8 mouse cellular contexts compared by ENCODE assay signal in genomic region chr4:134946024-134946744, GRCm38 (mm10). TPM values are rescaled to one million over a fixed set of nuclear protein-coding genes. Genes with fewer than 3 reads are reported as not detected.
DNase-seq lines count a peak whose midpoint lies in the region; ATAC-seq and TF ChIP-seq lines count a peak whose summit lies in the region.

No protein-coding gene starts in this region.

- no peak overlapping the region for H3K27ac ChIP-seq in bone marrow, adult 2 months (ENCODE audit: control insufficient read depth, insufficient read depth, low read depth, low read length, poor library complexity)
- no peak overlapping the region for H3K27ac ChIP-seq in embryonic fibroblast, embryonic 13.5 days (ENCODE audit: insufficient read depth, low read length)
- 0 out of 2 replicates have a peak overlapping the region, but pooled peaks have one; percentile 6 for H3K27ac ChIP-seq in heart, embryonic 11.5 days (ENCODE audit: low read depth, low read length)
- H3K27ac ChIP-seq in kidney, embryonic 14.5 days (ENCODE audit: low read depth, low read length), result no peak overlapping the region
- no peak overlapping the region for H3K27ac ChIP-seq in liver, embryonic 11.5 days (ENCODE audit: low read depth, low read length)

- no peak for TF ChIP-seq POLR2A in bone marrow, adult 2 months (IDR thresholded peaks at IDR 0.05; ENCODE audit: borderline replicate concordance, control insufficient read depth, low read depth, low read length)
- TF ChIP-seq POLR2A in embryonic fibroblast, embryonic 13.5 days (IDR thresholded peaks at IDR 0.05; ENCODE audit: low read depth, low read length), result no peak
- no peak for TF ChIP-seq POLR2A in myocyte (IDR thresholded peaks at IDR 0.05; ENCODE audit: insufficient read length, low read depth)

- peak overlapping the region; percentile 58 for H3K4me2 ChIP-seq in heart, embryonic 11.5 days
- H3K4me2 ChIP-seq in kidney, embryonic 14.5 days (replicated peaks; ENCODE audit: low read depth, low read length), result peak overlapping the region; percentile 37
- peak overlapping the region; percentile 58 for H3K4me2 ChIP-seq in liver, embryonic 11.5 days
- H3K4me2 ChIP-seq in myocyte (ENCODE audit: low read depth), result peak overlapping the region; percentile 80

- no peaks in the 10 kb centered on the region for H3K79me2 ChIP-seq in myocyte (ENCODE audit: control insufficient read depth, insufficient read depth)

- peak; percentile 81 for DNase-seq in A20 (ENCODE audit: low read depth, low spot score)
- peak; percentile 64 for DNase-seq in liver, embryonic 11.5 days (ENCODE audit: low spot score)
- DNase-seq in spleen, postnatal 4 days (ENCODE audit: low spot score in 2 of 2), result peak; percentile 68 to 85

- H3ac ChIP-seq in myocyte (ENCODE audit: control insufficient read depth, insufficient read length), result no peak overlapping the region

- peak overlapping the region; percentile 27 for H3K4me3 ChIP-seq in bone marrow, adult 2 months (replicated peaks; ENCODE audit: control insufficient read depth, low read depth, low read length)
- no peak overlapping the region for H3K4me3 ChIP-seq in embryonic fibroblast, embryonic 13.5 days (ENCODE audit: insufficient read depth, low read length)
- 0 out of 2 replicates have a peak overlapping the region, but pooled peaks have one; percentile 19 for H3K4me3 ChIP-seq in heart, embryonic 11.5 days (ENCODE audit: low read depth, low read length)
- H3K4me3 ChIP-seq in kidney, embryonic 14.5 days (ENCODE audit: low read length), result no peak overlapping the region
- H3K4me3 ChIP-seq in liver, embryonic 11.5 days (ENCODE audit: low read depth, low read length), result peak overlapping the region; percentile 25; the same call in 1 of the 2 replicates
- no peak overlapping the region for H3K4me3 ChIP-seq in myocyte

- H3K27me3 ChIP-seq in heart, embryonic 11.5 days (ENCODE audit: control insufficient read depth, insufficient read depth, low read length), result peaks cover 20% of the 10 kb centered on the region
- H3K27me3 ChIP-seq in kidney, embryonic 14.5 days (ENCODE audit: control insufficient read depth, insufficient read depth, low read length), result peaks cover 28% of the 10 kb centered on the region; the same call in 1 of the 2 replicates
- peaks cover 26% of the 10 kb centered on the region for H3K27me3 ChIP-seq in liver, embryonic 11.5 days (replicated peaks; ENCODE audit: control insufficient read depth, insufficient read depth, low read length)
- H3K27me3 ChIP-seq in myocyte (ENCODE audit: control insufficient read depth, insufficient read depth, insufficient read length), result no peaks in the 10 kb centered on the region

- no peaks in the 10 kb centered on the region for H3K36me3 ChIP-seq in heart, embryonic 11.5 days (ENCODE audit: control insufficient read depth, insufficient read depth, low read length)
- no peaks in the 10 kb centered on the region for H3K36me3 ChIP-seq in kidney, embryonic 14.5 days (ENCODE audit: control insufficient read depth, insufficient read depth, low read length)
- no peaks in the 10 kb centered on the region for H3K36me3 ChIP-seq in liver, embryonic 11.5 days (ENCODE audit: control insufficient read depth, insufficient read depth, low read length)
- no peaks in the 10 kb centered on the region for H3K36me3 ChIP-seq in myocyte (ENCODE audit: control insufficient read depth, insufficient read depth)

- no peaks in the 10 kb centered on the region for H3K9me3 ChIP-seq in heart, embryonic 11.5 days (replicated peaks; ENCODE audit: control insufficient read depth, low read length)
- no peaks in the 10 kb centered on the region for H3K9me3 ChIP-seq in kidney, embryonic 14.5 days (ENCODE audit: control insufficient read depth, low read length)
- no peaks in the 10 kb centered on the region for H3K9me3 ChIP-seq in liver, embryonic 11.5 days (ENCODE audit: control insufficient read depth, low read length)

- ATAC-seq in heart, embryonic 11.5 days (replicated peaks; ENCODE audit: insufficient number of reproducible peaks, low FRiP score, low TSS enrichment), result no peak
- ATAC-seq in kidney, embryonic 14.5 days (ENCODE audit: low FRiP score, low TSS enrichment), result peak; percentile 38; the same call in 1 of the 2 replicates
- ATAC-seq in liver, embryonic 11.5 days (replicated peaks; ENCODE audit: low FRiP score), result 0 out of 2 replicates have a peak, but pooled peaks have one; percentile 23

- H3K9ac ChIP-seq in heart, embryonic 11.5 days (ENCODE audit: low read depth, low read length), result peak overlapping the region; percentile 23; the same call in 1 of the 2 replicates
- H3K9ac ChIP-seq in kidney, embryonic 14.5 days (ENCODE audit: low read depth, low read length), result no peak overlapping the region
- H3K9ac ChIP-seq in liver, embryonic 11.5 days (ENCODE audit: low read depth, low read length), result no peak overlapping the region

- TF ChIP-seq CTCF in bone marrow, adult 2 months (IDR thresholded peaks at IDR 0.05; ENCODE audit: control insufficient read depth, insufficient read depth, low read length), result peak; percentile 81
- peak; percentile 66; the same call in 1 of the 2 replicates for TF ChIP-seq CTCF in embryonic fibroblast, embryonic 13.5 days (IDR thresholded peaks at IDR 0.05; ENCODE audit: borderline replicate concordance, insufficient read depth, low read length)

- no peaks in the 10 kb centered on the region for H3K4me1 ChIP-seq in bone marrow, adult 2 months (ENCODE audit: control insufficient read depth, insufficient read depth, low read length)
- no peaks in the 10 kb centered on the region for H3K4me1 ChIP-seq in embryonic fibroblast, embryonic 13.5 days (ENCODE audit: control insufficient read depth, insufficient read depth, low read length)
- H3K4me1 ChIP-seq in heart, embryonic 11.5 days (ENCODE audit: control insufficient read depth, insufficient read depth, low read length), result 0 out of 2 replicates have a peak, but pooled peaks cover 6% of the 10 kb centered on the region
- H3K4me1 ChIP-seq in kidney, embryonic 14.5 days (ENCODE audit: control insufficient read depth, insufficient read depth, low read length), result peaks cover 3% of the 10 kb centered on the region; the same call in 1 of the 2 replicates
- peaks cover 3% of the 10 kb centered on the region; the same call in 1 of the 2 replicates for H3K4me1 ChIP-seq in liver, embryonic 11.5 days (replicated peaks; ENCODE audit: control insufficient read depth, insufficient read depth, low read length)

- 12% methylated on average over 17 of the region's 17 CpGs for WGBS in bone marrow, adult 2 months
- 11% methylated on average over 17 of the region's 17 CpGs for WGBS in heart, embryonic 11.5 days (ENCODE audit: insufficient replicate concordance)
- WGBS in kidney, embryonic 14.5 days, result 10% methylated on average over 17 of the region's 17 CpGs
- 13% methylated on average over 17 of the region's 17 CpGs for WGBS in liver, embryonic 11.5 days

TF ChIP-seq in myocyte, 11 proteins besides CTCF, POLR2A, EP300 and RAD21:
- TF ChIP-seq REST (IDR thresholded peaks at IDR 0.05; ENCODE audit: insufficient read depth, insufficient read length), result no peak
- TF ChIP-seq USF1 (IDR thresholded peaks at IDR 0.05; ENCODE audit: low read depth), result peak; percentile 78
TF ChIP-seq in myocyte: peak in this region for 1.

RNA-seq across cellular contexts. Expression of gene Syf2, which starts 15.5 kb away (rescaled TPM):
- polyA plus RNA-seq in bone marrow, adult 2 months (2011; ENCODE audit: insufficient read depth, insufficient read length, low replicate concordance, missing spikeins), result 113 and 165 TPM in 2 replicates
- 46.6 and 48.8 TPM in 2 replicates for polyA plus RNA-seq in embryonic fibroblast, embryonic 13.5 days (2011; ENCODE audit: insufficient read length, low read depth, missing spikeins)
- 59.5 and 61.5 TPM in 2 replicates for polyA plus RNA-seq in heart, embryonic 11.5 days (2014; fragmentation: Nextera tagmentation; extraction: Ambion mirVana)
- 77.3 and 90.1 TPM in 2 replicates for polyA plus RNA-seq in kidney, embryonic 14.5 days (2014; fragmentation: Nextera tagmentation; extraction: Ambion mirVana)
- polyA plus RNA-seq in liver, embryonic 11.5 days (2014; fragmentation: Nextera tagmentation; extraction: Ambion mirVana), result 83.9 and 89.4 TPM in 2 replicates
- 67.8 TPM for polyA plus RNA-seq in myocyte (2012; fragmentation: generic; extraction: Trizol)

RNA-seq across cellular contexts. Expression of gene Rsrp1, which starts 22.8 kb away (rescaled TPM):
- polyA plus RNA-seq in bone marrow, adult 2 months (2011; ENCODE audit: insufficient read depth, insufficient read length, low replicate concordance, missing spikeins), result 590 and 975 TPM in 2 replicates
- polyA plus RNA-seq in embryonic fibroblast, embryonic 13.5 days (2011; ENCODE audit: insufficient read length, low read depth, missing spikeins), result 257 and 312 TPM in 2 replicates
- 331 and 353 TPM in 2 replicates for polyA plus RNA-seq in heart, embryonic 11.5 days (2014; fragmentation: Nextera tagmentation; extraction: Ambion mirVana)
- polyA plus RNA-seq in kidney, embryonic 14.5 days (2014; fragmentation: Nextera tagmentation; extraction: Ambion mirVana), result 339 and 370 TPM in 2 replicates
- 360 and 390 TPM in 2 replicates for polyA plus RNA-seq in liver, embryonic 11.5 days (2014; fragmentation: Nextera tagmentation; extraction: Ambion mirVana)
- polyA plus RNA-seq in myocyte (2012; fragmentation: generic; extraction: Trizol), result 51.4 TPM

RNA-seq across cellular contexts. Expression of gene Tmem50a, which starts 31.4 kb away (rescaled TPM):
- 103 and 127 TPM in 2 replicates for polyA plus RNA-seq in bone marrow, adult 2 months (2011; ENCODE audit: insufficient read depth, insufficient read length, low replicate concordance, missing spikeins)
- 156 and 191 TPM in 2 replicates for polyA plus RNA-seq in embryonic fibroblast, embryonic 13.5 days (2011; ENCODE audit: insufficient read length, low read depth, missing spikeins)
- 149 and 150 TPM in 2 replicates for polyA plus RNA-seq in heart, embryonic 11.5 days (2014; fragmentation: Nextera tagmentation; extraction: Ambion mirVana)
- 156 and 163 TPM in 2 replicates for polyA plus RNA-seq in kidney, embryonic 14.5 days (2014; fragmentation: Nextera tagmentation; extraction: Ambion mirVana)
- polyA plus RNA-seq in liver, embryonic 11.5 days (2014; fragmentation: Nextera tagmentation; extraction: Ambion mirVana), result 129 and 131 TPM in 2 replicates
- polyA plus RNA-seq in myocyte (2012; fragmentation: generic; extraction: Trizol), result 121 TPM

Comparison
In these comparisons a context has a peak if more than half of its experiments do, and no peak if none do; other contexts are left out.
1. H3K4me3 ChIP-seq: peak in bone marrow, adult 2 months (single experiment), heart, embryonic 11.5 days (single experiment) and liver, embryonic 11.5 days (single experiment); none in embryonic fibroblast, embryonic 13.5 days (single experiment), kidney, embryonic 14.5 days (single experiment) and myocyte (single experiment).
2. Peak in every context shown above with its lines, with median percentiles within 50 percentile points of each other: DNase-seq and H3K4me2 ChIP-seq.